Mouse (Mus musculus): Measurements from ENCODE around the gene Gm3033. TPM values are rescaled to one million over a fixed set of nuclear protein-coding genes. Genes with fewer than 3 reads are reported as not detected.
"Not testable (repeated sequence)": the region's sequence is repeated elsewhere in the genome, so short reads cannot be mapped to it uniquely, and the experiment has no call there.

The Gm3033 gene
- polyA plus RNA-seq (2015; fragmentation: Nextera tagmentation; extraction: Ambion mirVana), result not detected in 2 replicates

GRCm38 (mm10) chr14:3845945-3846344, at the start of gene Gm3033:
Gene Gm3033 (plus strand): TSS chr14:3846245.
- DNase-seq (ENCODE audit: low spot score), result not testable (repeated sequence)

GRCm38 (mm10) chr14:3809774-3810173, 36.3 kb upstream of the Gm3033 start, which contains the start of gene Gm3002:
Gene Gm3002 (plus strand): TSS chr14:3810074.
- not testable (repeated sequence) for DNase-seq (ENCODE audit: low spot score)

- not testable (repeated sequence) for DNase-seq (ENCODE audit: low spot score)
Observed at GRCm38 (mm10) chr14:3883872-3884271, 37.8 kb downstream of the Gm3033 start, which contains the start of gene Gm2916. Gene Gm2916 (plus strand): TSS chr14:3884172.

Other genes starting within 250 kb of the Gm3033 start
- gene Gm3012, start 211.7 kb upstream of the Gm3033 start, polyA plus RNA-seq (2015; fragmentation: Nextera tagmentation; extraction: Ambion mirVana), result 0.14 TPM in 1 of 2 replicates, not detected in the other
- gene Gm3020, start 194.2 kb upstream of the Gm3033 start, polyA plus RNA-seq (2015; fragmentation: Nextera tagmentation; extraction: Ambion mirVana), result 0.21 and 0.22 TPM in 2 replicates
- gene Gm3043, start 157.5 kb upstream of the Gm3033 start, polyA plus RNA-seq (2015; fragmentation: Nextera tagmentation; extraction: Ambion mirVana), result 0.19 TPM in 1 of 2 replicates, not detected in the other
- not detected in 2 replicates for gene Gm3002, start 36.2 kb upstream of the Gm3033 start, polyA plus RNA-seq (2015; fragmentation: Nextera tagmentation; extraction: Ambion mirVana)
- gene Gm2916, start 37.9 kb downstream of the Gm3033 start, polyA plus RNA-seq (2015; fragmentation: Nextera tagmentation; extraction: Ambion mirVana), result 0.09 TPM in 1 of 2 replicates, not detected in the other
- not detected in 2 replicates for gene Gm3029, start 85.5 kb downstream of the Gm3033 start, polyA plus RNA-seq (2015; fragmentation: Nextera tagmentation; extraction: Ambion mirVana)
- gene Gm3095, start 117.3 kb downstream of the Gm3033 start, polyA plus RNA-seq (2015; fragmentation: Nextera tagmentation; extraction: Ambion mirVana), result not detected in 2 replicates
- gene Gm3099, start 152.1 kb downstream of the Gm3033 start, polyA plus RNA-seq (2015; fragmentation: Nextera tagmentation; extraction: Ambion mirVana), result not detected in 2 replicates
- 0.10 TPM in 1 of 2 replicates, not detected in the other for gene Gm5796, start 177.7 kb downstream of the Gm3033 start, polyA plus RNA-seq (2015; fragmentation: Nextera tagmentation; extraction: Ambion mirVana)
- 0.14 TPM in 1 of 2 replicates, not detected in the other for gene Gm3115, start 237.9 kb downstream of the Gm3033 start, polyA plus RNA-seq (2015; fragmentation: Nextera tagmentation; extraction: Ambion mirVana)